In the genomic region with DNA sequence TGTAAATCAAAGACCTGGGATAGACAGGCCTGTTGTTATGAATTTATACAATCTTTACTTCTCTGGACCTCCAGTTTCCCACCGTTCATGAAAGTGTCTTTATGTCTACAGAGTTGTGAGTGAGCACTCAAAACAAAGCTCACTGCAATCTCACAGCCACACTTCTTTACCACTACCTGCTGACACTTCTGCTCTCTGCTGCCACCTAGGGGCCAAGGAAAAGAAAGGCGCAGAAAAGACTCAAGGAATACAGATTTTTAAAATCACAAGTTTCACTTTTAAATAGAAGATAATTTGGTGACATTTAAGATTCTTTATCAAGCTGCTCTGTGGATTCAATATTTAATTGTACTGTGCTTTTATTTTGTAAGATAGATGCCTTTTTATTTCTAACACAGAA, we compare ENCODE assay signal across 8 mouse cellular contexts. TPM values are rescaled to one million over a fixed set of nuclear protein-coding genes. Genes with fewer than 3 reads are reported as not detected.
A peak's percentile ranks its signal among the peaks of the same experiment; 100 is the strongest.
DNase-seq lines count a peak whose midpoint lies in the region; ATAC-seq and TF ChIP-seq lines count a peak whose summit lies in the region.

No protein-coding gene starts in this region.

- in situ Hi-C loops in ES-E14 (cut with MboI; ENCODE audit: low sequenced_read_pairs in 2 of 2, unreplicated experiment in 2 of 2), result no loop called here

- H3K27ac ChIP-seq in layer of hippocampus, adult 2 months, result no peak overlapping the region
- H3K27ac ChIP-seq in ES-E14 (ENCODE audit: insufficient read depth, low read depth, low read length, poor library complexity, severe bottlenecking), result no peak overlapping the region

- H3K9me3 ChIP-seq in ES-E14 (ENCODE audit: control insufficient read depth, insufficient read depth, low read depth, low read length), result no peaks in the 10 kb centered on the region

- H3K4me1 ChIP-seq in ES-E14 (ENCODE audit: control insufficient read depth in 2 of 2, insufficient read depth in 2 of 2, low read length in 2 of 2, poor library complexity in 1 of 2), result no peaks in the 10 kb centered on the region

- ATAC-seq in erythroblast, adult 5-6 weeks (replicated peaks; ENCODE audit: low FRiP score, poor library complexity, severe bottlenecking), result peak; percentile 67
- peak; percentile 82 for ATAC-seq in neutrophil, adult 5-6 weeks (ENCODE audit: extremely low read depth, insufficient number of reproducible peaks, low FRiP score, poor library complexity, severe bottlenecking)

- peak; percentile 23 to 71 for DNase-seq in layer of hippocampus, adult 2 months (ENCODE audit: low spot score in 2 of 2)
- no peak for DNase-seq in layer of hippocampus, adult 11-12 months (ENCODE audit: low spot score)
- DNase-seq in ES-E14 (ENCODE audit: low read depth, low spot score), result peak; percentile 67
- DNase-seq in brain, adult 2 months (ENCODE audit: low read depth, low spot score), result peak; percentile 78
- peak; percentile 16 to 35 for DNase-seq in left cerebral cortex, postnatal 25 days (ENCODE audit: low spot score in 2 of 2)
- peak; percentile 85 for DNase-seq in thymus, postnatal 4 days

- intact Hi-C loops in left cerebral cortex, postnatal 25 days (cut with DNase I), result no loop called here

- peak; percentile 90 for TF ChIP-seq CTCF in layer of hippocampus, adult 2 months (conservative IDR thresholded peaks at IDR 0.05)

- H3K9ac ChIP-seq in ES-E14 (ENCODE audit: insufficient read depth, low read depth, low read length, poor library complexity, severe bottlenecking), result no peak overlapping the region

- H3K4me3 ChIP-seq in layer of hippocampus, adult 2 months, result no peak overlapping the region
- H3K4me3 ChIP-seq in ES-E14 (ENCODE audit: insufficient read depth in 1 of 2, low read depth in 1 of 2, low read length in 2 of 2, poor library complexity in 1 of 2, severe bottlenecking in 1 of 2), result no peak overlapping the region

- H3K36me3 ChIP-seq in ES-E14 (ENCODE audit: control insufficient read depth, insufficient read depth, low read length, poor library complexity, severe bottlenecking), result no peaks in the 10 kb centered on the region

TF ChIP-seq in ES-E14, 5 proteins besides CTCF, POLR2A, EP300 and RAD21:
- no peak for TF ChIP-seq CHD2 (IDR thresholded peaks at IDR 0.05; ENCODE audit: low read depth, low read length)
- no peak for TF ChIP-seq ZC3H11A (IDR thresholded peaks at IDR 0.05; ENCODE audit: borderline replicate concordance, low read depth, low read length)
- TF ChIP-seq HCFC1 (IDR thresholded peaks at IDR 0.05; ENCODE audit: borderline replicate concordance, insufficient read depth, low read length), result no peak
- TF ChIP-seq MAFK (IDR thresholded peaks at IDR 0.05; ENCODE audit: insufficient read depth, low read depth, low read length), result no peak
- TF ChIP-seq ZNF384 (IDR thresholded peaks at IDR 0.05; ENCODE audit: low read depth, low read length), result no peak

RNA-seq across cellular contexts. Expression of gene Pcnx4, which starts 15.5 kb away (rescaled TPM):
- 10 to 100 TPM; 30.2 to 32.6 TPM for total RNA-seq in layer of hippocampus, adult 2 months (2021)
- 11.1 and 13.6 TPM in 2 replicates for total RNA-seq in ES-E14 (2012; rRNA removed)
- 0.63 and 0.77 TPM in 2 replicates for total RNA-seq in erythroblast, adult 5-6 weeks (2015; ENCODE audit: low replicate concordance)
- total RNA-seq in erythroblast, adult 5-6 weeks (2017; ENCODE audit: low replicate concordance), result 0.14 TPM in 1 of 2 replicates, not detected in the other
- 10 to 100 TPM; 32.0 to 33.3 TPM for total RNA-seq in left cerebral cortex, postnatal 25 days (2021)
- total RNA-seq in neutrophil, adult 5-6 weeks (2017), result 1.4 and 1.6 TPM in 2 replicates
